In the genomic region with DNA sequence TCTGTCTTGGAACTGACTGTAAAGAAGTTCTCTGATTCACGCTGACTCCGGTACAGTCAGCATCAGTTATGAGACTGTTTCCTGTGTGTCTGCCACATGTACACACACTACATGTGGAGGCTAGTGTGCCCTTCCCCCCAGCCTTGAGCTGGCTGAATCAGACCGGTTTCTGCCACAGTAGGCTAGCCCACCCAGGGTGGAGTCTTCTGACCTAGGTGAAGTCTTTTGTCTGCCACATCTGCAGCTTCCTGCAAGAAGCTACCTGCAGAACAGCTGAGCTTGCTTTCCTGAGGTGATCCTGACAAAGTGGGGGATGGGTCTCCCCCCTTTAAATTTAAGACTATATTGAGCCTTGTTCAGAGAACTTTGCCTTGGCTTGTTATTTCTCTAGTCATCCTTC, we compare ENCODE assay signal across 8 mouse cellular contexts. TPM values are rescaled to one million over a fixed set of nuclear protein-coding genes. Genes with fewer than 3 reads are reported as not detected.
DNase-seq lines count a peak whose midpoint lies in the region; ATAC-seq lines count a peak whose summit lies in the region.

Gene Uba2 (minus strand): TSS at position 146 of the 400 bp plus-strand sequence.

- no peaks in the 10 kb centered on the region for H3K9me3 ChIP-seq in intestine, embryonic 14.5 days (ENCODE audit: control insufficient read depth, low read length)

- peak within 1 kb of the TSS; percentile 94 for H3K4me2 ChIP-seq in intestine, embryonic 14.5 days (ENCODE audit: low read length)

- H3K27ac ChIP-seq in intestine, embryonic 14.5 days (ENCODE audit: low read depth): peak within 1 kb of the TSS; percentile 82; the same call in 1 of the 2 replicates

- no peaks in the 10 kb centered on the region for H3K27me3 ChIP-seq in intestine, embryonic 14.5 days (replicated peaks; ENCODE audit: control insufficient read depth, insufficient read depth, low read length)

- H3K4me1 ChIP-seq in intestine, embryonic 14.5 days (replicated peaks; ENCODE audit: control insufficient read depth, insufficient read depth, low read length): peaks cover 6% of the 10 kb centered on the region; the same call in 1 of the 2 replicates

- peak within 1 kb of the TSS; percentile 86 for H3K9ac ChIP-seq in intestine, embryonic 14.5 days (ENCODE audit: low read length)

- no peak for DNase-seq in layer of hippocampus, adult 8-10 months (ENCODE audit: low spot score in 2 of 2)
- no peak for DNase-seq in layer of hippocampus, adult 9-11 months
- DNase-seq in adrenal gland, postnatal 14 days: no peak
- no peak for DNase-seq in gastrocnemius, postnatal 10 days
- no peak for DNase-seq in intestine, embryonic 14.5 days (ENCODE audit: low spot score)
- DNase-seq in ovary, postnatal 10 days (ENCODE audit: low spot score): no peak
- DNase-seq in urinary bladder, adult 18-20 months (ENCODE audit: low spot score in 2 of 2): no peak

- H3K4me3 ChIP-seq in intestine, embryonic 14.5 days (ENCODE audit: low read depth, low read length): peak within 1 kb of the TSS; percentile 98

- no peak for ATAC-seq in intestine, embryonic 14.5 days (replicated peaks; ENCODE audit: low FRiP score, low TSS enrichment, low read depth)
- no peak for ATAC-seq in megakaryocyte progenitor cell, adult 5-6 weeks (replicated peaks; ENCODE audit: poor library complexity)

- H3K36me3 ChIP-seq in intestine, embryonic 14.5 days (ENCODE audit: control insufficient read depth, insufficient read depth, low read length): peaks cover 10% of the 10 kb centered on the region

- 82% methylated on average over 3 of the region's 3 CpGs for WGBS in intestine, embryonic 14.5 days

RNA-seq across cellular contexts. Expression of gene Uba2, which starts in this region (rescaled TPM):
- total RNA-seq in layer of hippocampus, adult 8-10 months (2022): 10 to 100 TPM; 81.8 to 91.5 (median 88.2) TPM
- total RNA-seq in adrenal gland, postnatal 14 days (2021): 80.4 and 83.4 TPM in 2 replicates
- total RNA-seq in gastrocnemius, postnatal 10 days (2021): 10 to 100 TPM; 47.2 to 55.3 TPM
- 187 and 201 TPM in 2 replicates for polyA plus RNA-seq in intestine, embryonic 14.5 days (2014; fragmentation: Nextera tagmentation; extraction: Ambion mirVana)
- 180 and 208 TPM in 2 replicates for total RNA-seq in megakaryocyte progenitor cell, adult 5-6 weeks (2015)
- total RNA-seq in megakaryocyte progenitor cell, adult 5-6 weeks (2017): 184 and 193 TPM in 2 replicates
